Comparison of ENCODE assay signal across 10 mouse cellular contexts in genomic region chr4:150076147-150076546, GRCm38 (mm10). TPM values are rescaled to one million over a fixed set of nuclear protein-coding genes. Genes with fewer than 3 reads are reported as not detected.
A peak's percentile ranks its signal among the peaks of the same experiment; 100 is the strongest.
DNase-seq lines count a peak whose midpoint lies in the region; TF ChIP-seq lines count a peak whose summit lies in the region.
"Had no signal": no experiment of that assay in that cellular context is flagged by ENCODE, and none has a peak within 500 bp of the region (broad histone marks: within the 10 kb centered on the region; RNA-seq: fewer than 3 reads in every experiment).

No protein-coding gene starts in this region.

- peak overlapping the region; percentile 28; the same call in 1 of the 2 replicates for H3K27ac ChIP-seq in gastrocnemius, adult 2 months

- no peak for TF ChIP-seq POLR2A in lung, adult 2 months (IDR thresholded peaks at IDR 0.05; ENCODE audit: borderline replicate concordance, extremely low read depth, low read depth, low read length)

- DNase-seq in gastrocnemius, adult 2 months: peak; percentile 75
- no peak for DNase-seq in gastrocnemius, postnatal 36 days
- peak; percentile 45 for DNase-seq in right cerebral cortex, postnatal 14 days
- DNase-seq in right cerebral cortex, adult 18-20 months: no peak
- DNase-seq in lung, adult 2 months: peak; percentile 41
- peak; percentile 49 for DNase-seq in retina, postnatal 1 day
- DNase-seq in urinary bladder, adult 18-20 months (ENCODE audit: low spot score in 2 of 2): no peak
- DNase-seq in urinary bladder, postnatal 14 days (ENCODE audit: low spot score): no peak
- DNase-seq: adrenal gland, postnatal 10 days had no signal

- intact Hi-C loops in gastrocnemius, adult 2 months (cut with DNase I): no loop called here
- intact Hi-C loops in gastrocnemius, postnatal 36 days (cut with DNase I): no loop called here

- no peak for TF ChIP-seq CTCF in gastrocnemius, adult 2 months (IDR thresholded peaks at IDR 0.05)
- TF ChIP-seq CTCF in lung, adult 2 months (IDR thresholded peaks at IDR 0.05; ENCODE audit: insufficient read depth, low read length): no peak

- peaks cover 2% of the 10 kb centered on the region; the same call in 1 of the 2 replicates for H3K4me1 ChIP-seq in lung, adult 2 months (ENCODE audit: control insufficient read depth, insufficient read depth, low read length)

- no peak overlapping the region for H3K4me3 ChIP-seq in gastrocnemius, adult 2 months
- no peak overlapping the region for H3K4me3 ChIP-seq in lung, adult 2 months (replicated peaks; ENCODE audit: extremely low read depth, low read depth, low read length)

- WGBS in lung, adult 2 months: 45% methylated on average over 18 of the region's 18 CpGs

RNA-seq across cellular contexts. Expression of gene Gpr157, which starts 11.0 kb away (rescaled TPM):
- 10 to 100 TPM; 41.7 to 51.3 TPM for total RNA-seq in gastrocnemius, adult 2 months (2021)
- total RNA-seq in gastrocnemius, postnatal 36 days (2021): 10 to 100 TPM; 32.5 to 36.5 TPM
- polyA plus RNA-seq in lung, adult 2 months (2012; rRNA removed): 3.8 and 5.0 TPM in 2 replicates

RNA-seq across cellular contexts. Expression of gene Slc2a5, which starts 42.9 kb away (rescaled TPM):
- total RNA-seq in gastrocnemius, adult 2 months (2021): not detected
- under 1 TPM in 1 of 2 experiments, not detected in 1; 0.10 TPM for total RNA-seq in gastrocnemius, postnatal 36 days (2021)
- polyA plus RNA-seq in lung, adult 2 months (2012; rRNA removed): 0.66 and 4.5 TPM in 2 replicates
- polyA plus RNA-seq: inflammation-experienced regulatory T-cells, adult 6 months had no signal

Comparison
In these comparisons a context has a peak if more than half of its experiments do, and no peak if none do; other contexts are left out.
1. DNase-seq: peak in gastrocnemius, adult 2 months (single experiment), right cerebral cortex, postnatal 14 days (single experiment), lung, adult 2 months (single experiment) and retina, postnatal 1 day (single experiment); none in gastrocnemius, postnatal 36 days (0 of 2), right cerebral cortex, adult 18-20 months (single experiment), urinary bladder, adult 18-20 months (0 of 2) and urinary bladder, postnatal 14 days (single experiment).